Comparison of ENCODE assay signal across 32 mouse cellular contexts in genomic region chr2:53803666-53804065, GRCm38 (mm10).
"Had no signal": no experiment of that assay in that cellular context is flagged by ENCODE, and none has a peak within 500 bp of the region (broad histone marks: within the 10 kb centered on the region; RNA-seq: fewer than 3 reads in every experiment).

No protein-coding gene starts in this region.

- H3K9me3 ChIP-seq: limb, embryonic 10.5 days; limb, embryonic 12.5 days; limb, embryonic 13.5 days; limb, embryonic 15.5 days; liver, embryonic 12.5 days; liver, embryonic 13.5 days; liver, embryonic 15.5 days; lung, embryonic 15.5 days; megakaryocyte, embryonic 14.5 days; midbrain, embryonic 10.5 days; midbrain, embryonic 12.5 days; midbrain, embryonic 13.5 days; midbrain, embryonic 15.5 days; neural tube, embryonic 12.5 days had no signal

- H3K27me3 ChIP-seq: limb, embryonic 12.5 days; limb, embryonic 13.5 days; limb, embryonic 15.5 days; liver, embryonic 12.5 days; liver, embryonic 13.5 days; liver, embryonic 15.5 days; lung, embryonic 15.5 days; megakaryocyte, embryonic 14.5 days; midbrain, embryonic 12.5 days; midbrain, embryonic 13.5 days; midbrain, embryonic 15.5 days; neural tube, embryonic 12.5 days had no signal

- H3K4me3 ChIP-seq: limb, embryonic 10.5 days; limb, embryonic 12.5 days; limb, embryonic 13.5 days; limb, embryonic 15.5 days; liver, embryonic 12.5 days; liver, embryonic 13.5 days; liver, embryonic 15.5 days; lung, embryonic 15.5 days; megakaryocyte, embryonic 14.5 days; midbrain, embryonic 10.5 days; midbrain, embryonic 12.5 days; midbrain, embryonic 13.5 days; midbrain, embryonic 15.5 days; myocyte; neural tube, embryonic 12.5 days had no signal

- H3K4me1 ChIP-seq: limb, embryonic 10.5 days; limb, embryonic 12.5 days; limb, embryonic 13.5 days; limb, embryonic 15.5 days; liver, embryonic 12.5 days; liver, embryonic 13.5 days; liver, embryonic 15.5 days; lung, embryonic 15.5 days; megakaryocyte, embryonic 14.5 days; midbrain, embryonic 10.5 days; midbrain, embryonic 12.5 days; midbrain, embryonic 13.5 days; midbrain, embryonic 15.5 days; neural tube, embryonic 12.5 days had no signal

- H3K36me3 ChIP-seq: limb, embryonic 10.5 days; limb, embryonic 12.5 days; limb, embryonic 13.5 days; limb, embryonic 15.5 days; liver, embryonic 12.5 days; liver, embryonic 13.5 days; liver, embryonic 15.5 days; lung, embryonic 15.5 days; midbrain, embryonic 10.5 days; midbrain, embryonic 12.5 days; midbrain, embryonic 13.5 days; midbrain, embryonic 15.5 days; neural tube, embryonic 12.5 days had no signal

- DNase-seq: left cerebral cortex, postnatal 4 days; liver; liver, embryonic 13.5 days; liver, postnatal 0 days; lung, adult 18-20 months; lung, adult 2 months; lung, embryonic 14.5 days; lung, postnatal 10 days; lung, postnatal 14 days; lung, postnatal 36 days; lung, postnatal 4 days; midbrain, embryonic 14.5 days had no signal

- H3K27ac ChIP-seq: limb, embryonic 10.5 days; limb, embryonic 12.5 days; limb, embryonic 13.5 days; limb, embryonic 15.5 days; liver, embryonic 12.5 days; liver, embryonic 13.5 days; liver, embryonic 14.5 days; liver, embryonic 15.5 days; lung, embryonic 15.5 days; macrophage; midbrain, embryonic 10.5 days; midbrain, embryonic 12.5 days; midbrain, embryonic 13.5 days; midbrain, embryonic 15.5 days; neural tube, embryonic 12.5 days had no signal

- ATAC-seq: liver, embryonic 12.5 days; liver, postnatal 0 days; lung, postnatal 0 days; midbrain, embryonic 13.5 days; midbrain, embryonic 15.5 days; midbrain, embryonic 16.5 days had no signal

- H3K4me2 ChIP-seq: limb, embryonic 12.5 days; limb, embryonic 13.5 days; limb, embryonic 15.5 days; liver, embryonic 11.5 days; liver, embryonic 12.5 days; liver, embryonic 13.5 days; liver, embryonic 15.5 days; lung, embryonic 14.5 days; lung, embryonic 15.5 days; midbrain, embryonic 11.5 days; midbrain, embryonic 12.5 days; midbrain, embryonic 13.5 days; midbrain, embryonic 15.5 days; neural tube, embryonic 12.5 days had no signal

- H3K9ac ChIP-seq: limb, embryonic 12.5 days; limb, embryonic 13.5 days; limb, embryonic 15.5 days; liver, embryonic 12.5 days; liver, embryonic 13.5 days; liver, embryonic 14.5 days; liver, embryonic 15.5 days; liver, postnatal 0 days; lung, embryonic 14.5 days; lung, embryonic 15.5 days; midbrain, embryonic 12.5 days; midbrain, embryonic 13.5 days; midbrain, embryonic 15.5 days; neural tube, embryonic 12.5 days had no signal
